Mouse (Mus musculus) E14TG2a.4 (cell line): ENCODE measurements around the gene Nkiras2.

ENCODE experiments used
- H3K27me3 ChIP-seq: 2 replicates; pipeline ENCODE4 v1.6.1; 2014; ENCODE audit warnings: low read length, control low read depth; ENCODE audit not compliant: insufficient read depth
- H3K36me3 ChIP-seq: 2 replicates; pipeline ENCODE4 v1.6.1; 2014; ENCODE audit warnings: low read length, control low read depth; ENCODE audit not compliant: insufficient read depth
- H3K4me1 ChIP-seq: replicated peaks from 2 replicates; pipeline ENCODE4 v1.6.1; 2014; ENCODE audit warnings: low read depth, low read length, control low read depth
- H3K4me3 ChIP-seq: replicated peaks from 2 replicates; pipeline ENCODE4 v1.5.1; 2014; ENCODE audit warnings: mild to moderate bottlenecking, low read length
- H3K9me3 ChIP-seq: 2 replicates; pipeline ENCODE4 v1.6.1; 2014; ENCODE audit warnings: low read length, control low read depth
- CTCF ChIP-seq: conservative IDR thresholded peaks from 2 replicates; pipeline ENCODE4 v1.5.1; 2014; ENCODE audit warnings: low read length
- NANOG ChIP-seq: IDR thresholded peaks from 2 replicates; pipeline ENCODE4 v1.6.1; 2014; ENCODE audit warnings: borderline replicate concordance, low read length, mixed read lengths
- POU5F1 ChIP-seq: IDR thresholded peaks from 2 replicates; pipeline ENCODE4 v1.6.1; 2014; ENCODE audit warnings: low read length, borderline replicate concordance

Gene Nkiras2

GRCm38 (mm10) chr11:100619485-100619975 lies 486 bp downstream of the Nkiras2 start:
- Histone ChIP-seq H3K4me1 (peaks cover 58% of the 10 kb centered on the region), H3K36me3 (peaks cover 21% of the 10 kb centered on the region), H3K9me3 (no peaks in the 10 kb centered on the region), H3K27me3 (no peaks in the 10 kb centered on the region), H3K4me3 (peak overlapping the region; percentile 99)
- TF ChIP-seq CTCF: peak; percentile 31
- TF ChIP-seq POU5F1: no peak

DNA sequence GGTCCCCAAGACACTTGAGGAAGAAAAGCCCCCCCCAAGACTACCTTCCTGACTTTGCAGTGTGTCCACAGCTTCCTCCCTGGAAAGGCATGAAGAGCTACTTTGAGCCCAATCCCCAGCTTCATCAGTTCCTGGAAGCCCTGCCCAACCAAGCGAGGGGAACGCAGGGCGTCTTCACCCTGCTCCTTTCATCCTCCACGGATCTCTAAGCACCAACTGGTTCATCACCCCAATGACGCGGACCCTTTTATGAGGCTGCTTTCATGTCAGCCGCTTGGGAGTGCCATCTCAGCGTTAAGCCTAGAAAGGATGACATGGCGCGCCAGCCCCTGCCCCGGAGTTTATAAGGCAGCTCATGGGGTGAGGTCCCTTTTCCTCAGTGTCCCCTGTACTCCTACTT lies 938 bp downstream of the Nkiras2 start, which contains the start of gene Dnajc7:
TSS of gene Dnajc7 (minus strand) at position 187 of the 400 bp plus-strand sequence.
- Histone ChIP-seq H3K4me1 (peaks cover 58% of the 10 kb centered on the region), H3K27me3 (no peaks in the 10 kb centered on the region), H3K36me3 (peaks cover 23% of the 10 kb centered on the region), H3K9me3 (no peaks in the 10 kb centered on the region), H3K4me3 (peak within 1 kb of the TSS; percentile 99)
- TF ChIP-seq CTCF (no peak), POU5F1 (no peak), NANOG (no peak)

GRCm38 (mm10) chr11:100622714-100623113 lies 3.7 kb downstream of the Nkiras2 start:
- H3K36me3 ChIP-seq: peaks cover 30% of the 10 kb centered on the region
- H3K4me1 ChIP-seq: peaks cover 58% of the 10 kb centered on the region
- no peaks in the 10 kb centered on the region for H3K9me3 ChIP-seq
- peak overlapping the region; percentile 94 for H3K4me3 ChIP-seq
- no peak for TF ChIP-seq POU5F1
- TF ChIP-seq NANOG: no peak
- peak; percentile 90 for TF ChIP-seq CTCF
- H3K27me3 ChIP-seq: no peaks in the 10 kb centered on the region

GRCm38 (mm10) chr11:100623867-100624266 lies 4.8 kb downstream of the Nkiras2 start:
- TF ChIP-seq POU5F1 (no peak), NANOG (no peak), CTCF (no peak)
- Histone ChIP-seq H3K36me3 (peaks cover 30% of the 10 kb centered on the region), H3K4me3 (peak overlapping the region; percentile 94), H3K4me1 (peaks cover 58% of the 10 kb centered on the region), H3K27me3 (no peaks in the 10 kb centered on the region), H3K9me3 (no peaks in the 10 kb centered on the region)

- Histone ChIP-seq H3K36me3 (peaks cover 30% of the 10 kb centered on the region), H3K9me3 (no peaks in the 10 kb centered on the region), H3K4me1 (peaks cover 63% of the 10 kb centered on the region), H3K27me3 (no peaks in the 10 kb centered on the region), H3K4me3 (peak overlapping the region; percentile 27)
- TF ChIP-seq CTCF: no peak
- no peak for TF ChIP-seq NANOG
- no peak for TF ChIP-seq POU5F1
Observed at GRCm38 (mm10) chr11:100625754-100626700, 7.0 kb downstream of the Nkiras2 start.

DNA sequence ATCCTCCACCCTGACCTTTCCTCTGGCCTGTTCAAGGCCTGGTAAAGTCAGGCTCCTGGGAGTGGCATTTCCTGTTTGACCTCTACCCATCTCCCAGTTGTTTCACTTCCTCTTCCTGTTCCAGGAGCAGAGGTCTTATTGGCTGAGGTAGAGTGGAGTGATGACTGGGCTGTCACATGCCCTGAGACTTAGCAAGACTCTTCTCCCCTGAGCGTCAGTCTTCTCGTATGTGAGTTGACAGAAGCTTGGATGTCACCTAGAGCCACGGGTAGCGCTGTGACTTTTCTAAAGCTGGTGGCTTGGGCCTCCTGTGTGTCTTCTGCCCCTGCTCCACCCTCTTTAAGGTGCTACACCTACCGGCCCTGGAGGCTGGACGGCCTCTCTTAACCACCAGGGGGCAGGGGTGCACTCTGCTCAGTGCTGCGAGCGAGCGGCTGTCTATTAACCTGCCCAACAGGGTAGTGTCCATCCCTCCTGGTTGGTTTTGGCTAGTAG lies 7.7 kb downstream of the Nkiras2 start:
- peak; percentile 77 for TF ChIP-seq CTCF
- no peak for TF ChIP-seq POU5F1
- TF ChIP-seq NANOG: no peak
- Histone ChIP-seq H3K36me3 (peaks cover 30% of the 10 kb centered on the region), H3K4me3 (peak overlapping the region; percentile 27), H3K27me3 (no peaks in the 10 kb centered on the region), H3K9me3 (no peaks in the 10 kb centered on the region), H3K4me1 (peaks cover 62% of the 10 kb centered on the region)

- Histone ChIP-seq H3K9me3 (no peaks in the 10 kb centered on the region), H3K4me1 (peaks cover 58% of the 10 kb centered on the region), H3K27me3 (no peaks in the 10 kb centered on the region), H3K4me3 (no peak overlapping the region), H3K36me3 (peaks cover 30% of the 10 kb centered on the region)
- no peak for TF ChIP-seq NANOG
- TF ChIP-seq POU5F1: no peak
Observed at GRCm38 (mm10) chr11:100628056-100628455, 9.0 kb downstream of the Nkiras2 start.

DNA sequence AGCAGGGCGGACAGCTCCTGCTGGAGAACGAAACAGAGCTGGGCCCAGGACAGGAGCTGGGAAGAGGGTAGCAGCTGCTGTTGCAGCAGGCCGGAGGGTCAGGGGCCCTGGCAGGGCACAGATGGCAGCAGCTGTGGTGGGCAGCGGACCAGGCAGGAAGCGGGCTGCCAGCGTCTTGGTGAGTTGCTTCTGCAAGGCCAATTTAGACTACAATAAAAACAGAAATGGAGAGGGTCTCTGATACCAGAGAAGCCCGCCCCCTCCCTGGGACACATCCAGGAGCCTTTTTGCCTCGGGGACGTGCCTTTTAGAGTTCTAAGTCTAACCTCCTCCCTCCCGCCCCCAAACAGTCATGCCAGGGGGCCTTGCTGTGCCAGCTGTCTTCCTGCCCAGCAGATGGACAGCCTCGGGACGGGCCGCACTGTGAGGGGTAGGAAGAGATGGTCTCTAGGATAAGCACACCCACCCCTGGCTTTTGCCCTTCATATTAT lies 9.9 kb downstream of the Nkiras2 start:
- Histone ChIP-seq H3K36me3 (peaks cover 29% of the 10 kb centered on the region), H3K4me1 (peaks cover 54% of the 10 kb centered on the region), H3K27me3 (no peaks in the 10 kb centered on the region), H3K9me3 (no peaks in the 10 kb centered on the region), H3K4me3 (no peak overlapping the region)
- TF ChIP-seq CTCF: no peak
- TF ChIP-seq NANOG: no peak
- no peak for TF ChIP-seq POU5F1
